Mouse (Mus musculus): ENCODE measurements around the gene Smyd4.

The Smyd4 gene

DNA sequence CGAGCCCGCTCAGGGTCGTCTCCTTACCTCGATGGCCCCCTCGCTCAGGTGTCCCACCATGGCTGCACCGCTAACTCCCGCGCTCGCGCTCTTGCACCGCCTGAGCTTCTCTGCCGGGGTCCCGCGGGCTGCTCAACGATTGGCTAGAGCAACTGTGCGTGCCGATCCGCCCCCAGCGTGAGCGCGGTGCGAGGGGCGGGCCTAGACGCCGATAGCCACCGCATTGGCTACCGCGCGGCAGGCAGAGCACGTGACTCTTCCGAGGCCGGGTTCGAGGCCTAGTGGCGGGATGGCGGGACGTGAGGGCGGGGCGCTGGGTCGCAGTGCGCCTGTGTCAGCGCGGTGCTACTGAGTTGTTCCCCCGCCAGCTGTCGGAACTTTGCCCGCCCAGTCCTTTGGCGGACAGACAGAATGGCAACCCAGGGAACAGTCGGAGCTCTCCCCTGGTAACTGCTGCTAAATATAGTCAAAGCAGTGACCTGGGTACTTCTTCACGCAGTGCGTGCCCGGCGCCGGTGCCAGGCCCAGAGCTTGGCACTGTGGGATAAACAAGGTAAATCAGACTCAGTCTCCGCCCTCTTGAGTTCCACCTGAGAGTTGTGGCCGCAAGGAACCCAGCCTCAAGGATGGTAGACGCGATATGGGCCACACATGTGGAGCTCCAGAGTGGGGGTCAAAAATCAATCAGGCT lies at the start of gene Smyd4, which contains the start of gene Rpa1:
Gene Smyd4 (plus strand): TSS at position 235 of the 691 bp plus-strand sequence.
Gene Rpa1 (minus strand): TSS at position 126 of the 691 bp plus-strand sequence.
- peak; percentile 80 for DNase-seq (ENCODE audit: low read depth)

GRCm38 (mm10) chr11:75298491-75298890 lies 49.7 kb upstream of the Smyd4 start:
- no peak for DNase-seq (ENCODE audit: low read depth)

GRCm38 (mm10) chr11:75299786-75300185 lies 48.4 kb upstream of the Smyd4 start:
- no peak for DNase-seq (ENCODE audit: low read depth)

DNA sequence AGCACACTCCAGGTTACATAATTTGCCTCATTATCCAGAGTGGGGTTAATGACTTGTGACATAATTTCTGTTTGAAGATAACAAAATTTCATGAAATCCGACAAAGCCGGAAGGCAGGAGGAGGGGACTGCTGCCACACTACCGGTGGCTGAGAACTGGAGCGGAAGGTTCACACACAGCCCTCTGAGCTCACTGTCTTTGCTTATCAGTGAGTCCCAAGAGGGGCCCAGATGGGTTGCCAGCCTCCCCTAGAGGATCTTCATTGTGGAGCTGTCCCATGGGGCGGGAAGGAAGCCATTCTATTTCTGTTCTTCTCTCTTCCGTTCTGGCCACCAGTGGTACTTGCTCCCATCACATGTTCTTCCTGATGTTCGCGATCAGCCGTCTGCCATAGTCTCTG lies 47.3 kb upstream of the Smyd4 start:
- DNase-seq (ENCODE audit: low read depth) = no peak

- DNase-seq (ENCODE audit: low read depth) = no peak
Observed at GRCm38 (mm10) chr11:75304797-75305196, 43.4 kb upstream of the Smyd4 start.

GRCm38 (mm10) chr11:75308650-75309049 lies 39.6 kb upstream of the Smyd4 start:
- no peak for DNase-seq (ENCODE audit: low read depth)

DNA sequence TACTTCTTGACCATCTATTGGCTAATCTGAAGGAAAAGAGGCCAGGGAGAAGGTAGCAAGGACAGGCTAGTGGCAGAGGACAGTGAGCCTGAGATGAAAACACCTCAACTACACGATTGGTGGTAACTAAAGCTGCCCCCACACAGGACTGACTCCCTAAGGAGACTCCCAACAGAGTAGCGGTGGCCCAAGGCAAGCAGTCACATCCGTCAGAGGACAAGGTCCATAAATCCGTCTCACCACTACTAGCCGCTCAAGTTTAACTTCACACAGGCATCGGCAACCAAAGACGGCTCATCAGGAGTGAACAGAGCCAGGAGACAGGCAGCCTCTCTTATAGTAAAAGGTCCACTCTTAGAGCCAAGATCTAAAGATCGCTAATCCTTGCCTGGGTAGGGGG lies 37.4 kb upstream of the Smyd4 start:
- no peak for DNase-seq (ENCODE audit: low read depth)

- DNase-seq (ENCODE audit: low read depth) = no peak
Observed at GRCm38 (mm10) chr11:75311751-75312150, 36.5 kb upstream of the Smyd4 start.

DNA sequence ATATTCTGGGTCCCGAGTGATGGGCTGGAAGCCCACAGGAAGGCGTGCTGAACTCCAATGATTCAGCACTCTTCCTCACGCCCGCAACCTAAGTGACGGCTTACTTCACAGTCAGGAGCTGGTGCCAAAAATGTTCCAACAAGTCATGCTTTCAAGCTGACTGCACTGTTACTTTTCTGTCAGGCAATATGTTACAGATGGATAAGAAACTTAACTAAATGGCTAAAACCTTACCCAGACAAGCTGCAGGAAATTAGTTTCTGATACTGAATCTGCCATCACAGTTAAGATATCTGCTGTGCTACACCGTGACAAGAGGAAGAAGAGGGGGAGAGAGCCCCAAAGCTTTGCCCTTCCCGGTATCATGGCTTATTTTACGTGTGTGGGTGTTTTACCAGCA lies 34.4 kb upstream of the Smyd4 start:
- peak; percentile 31 for DNase-seq (ENCODE audit: low read depth)

- DNase-seq (ENCODE audit: low read depth) = no peak
Observed at GRCm38 (mm10) chr11:75318351-75319221, 29.6 kb upstream of the Smyd4 start.

DNA sequence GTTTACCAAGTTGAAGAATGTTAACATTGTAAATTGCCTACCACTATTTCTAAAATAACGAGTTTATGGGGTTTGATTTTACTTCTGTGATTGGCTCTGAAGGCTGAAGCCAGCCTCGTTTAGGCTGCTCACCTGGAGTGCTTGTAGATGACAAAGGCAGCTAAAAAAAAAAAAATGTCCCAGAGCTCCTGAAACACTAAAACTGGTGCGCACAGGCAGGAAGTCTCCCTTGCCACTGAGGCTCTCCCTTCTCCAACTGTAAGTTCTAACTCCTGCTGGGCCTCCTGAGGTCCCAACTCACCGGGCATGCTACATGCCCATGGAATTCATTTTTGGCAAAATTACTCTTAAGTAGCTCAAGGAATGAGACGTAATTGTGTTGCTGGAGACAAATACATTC lies 29.0 kb upstream of the Smyd4 start:
- DNase-seq (ENCODE audit: low read depth) = no peak

DNA sequence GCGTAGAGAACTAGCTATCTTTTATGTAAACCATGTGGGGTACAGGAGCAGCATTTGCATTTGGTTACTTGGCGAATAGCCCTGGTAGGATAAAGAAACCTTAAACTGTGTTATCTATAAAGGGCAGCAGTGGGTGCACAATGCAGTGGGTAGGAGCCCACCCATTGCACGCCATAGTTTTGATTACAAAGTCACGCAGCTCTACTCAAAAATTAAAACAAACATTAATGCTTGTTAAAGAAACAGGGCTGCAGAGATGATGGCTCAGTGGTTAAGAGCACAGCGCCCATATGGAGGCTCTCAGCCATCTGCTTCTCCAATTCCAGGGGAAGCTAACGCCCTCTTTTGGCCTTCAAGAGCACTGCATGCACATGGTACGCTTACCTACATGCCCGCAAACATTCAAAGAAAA lies 24.9 kb upstream of the Smyd4 start:
- DNase-seq (ENCODE audit: low read depth) = no peak

GRCm38 (mm10) chr11:75324433-75324832 lies 23.8 kb upstream of the Smyd4 start:
- no peak for DNase-seq (ENCODE audit: low read depth)

DNA sequence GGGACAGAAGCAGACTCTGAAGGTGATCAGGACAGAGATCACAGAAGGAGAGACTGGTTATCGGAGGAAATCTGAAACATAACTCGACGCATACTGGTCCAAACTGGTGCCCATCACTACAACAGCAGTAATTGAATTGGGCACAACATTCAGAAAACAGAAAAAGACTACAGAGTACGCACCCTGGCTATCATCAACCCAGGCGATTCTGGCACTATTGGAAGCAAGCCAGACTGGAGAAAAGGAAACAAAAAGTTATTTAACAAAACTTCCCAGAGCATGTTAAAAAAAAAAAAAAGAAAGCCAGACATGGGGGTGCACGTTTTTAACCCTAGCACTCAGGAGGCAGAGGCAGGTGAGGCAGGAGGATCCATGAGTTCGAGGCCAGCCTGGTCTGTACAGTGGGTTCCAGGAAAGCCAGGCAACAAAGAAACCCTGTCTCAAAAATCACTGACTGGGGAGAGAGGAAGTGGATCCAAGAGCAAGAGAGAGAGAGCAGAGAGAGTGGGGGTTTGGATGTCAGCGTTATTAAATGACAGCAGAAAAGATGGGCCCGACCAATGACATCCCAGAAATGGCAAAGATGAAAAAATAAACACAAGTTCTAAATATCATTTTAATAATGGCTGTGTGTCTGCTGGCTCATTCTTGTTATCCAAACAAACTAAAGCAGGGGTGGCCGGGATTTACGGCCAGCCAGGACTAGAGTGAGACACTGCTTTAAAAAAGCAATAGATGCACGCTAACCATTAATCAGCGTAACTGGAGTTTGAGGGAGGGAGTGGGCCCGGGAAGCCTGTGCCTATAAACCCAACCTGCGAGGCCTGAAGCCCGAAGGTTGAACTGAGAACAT lies 22.9 kb upstream of the Smyd4 start:
- DNase-seq (ENCODE audit: low read depth) = no peak

DNA sequence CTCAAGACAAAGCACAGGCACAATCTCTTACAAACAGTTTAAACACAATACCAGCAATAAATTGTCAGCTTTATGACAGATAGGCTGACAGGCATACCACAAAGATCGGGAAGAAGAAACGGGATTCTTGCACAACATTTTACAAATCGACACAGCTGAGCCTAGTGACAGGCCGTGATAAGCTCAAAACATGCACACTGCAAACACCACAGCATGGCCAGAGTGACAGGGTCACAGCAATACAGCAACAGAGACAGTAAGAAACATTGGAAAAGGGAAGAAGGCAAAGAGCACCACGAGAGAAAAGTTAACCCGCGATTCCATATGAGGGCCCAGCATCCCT lies 22.3 kb upstream of the Smyd4 start:
- no peak for DNase-seq (ENCODE audit: low read depth)

DNA sequence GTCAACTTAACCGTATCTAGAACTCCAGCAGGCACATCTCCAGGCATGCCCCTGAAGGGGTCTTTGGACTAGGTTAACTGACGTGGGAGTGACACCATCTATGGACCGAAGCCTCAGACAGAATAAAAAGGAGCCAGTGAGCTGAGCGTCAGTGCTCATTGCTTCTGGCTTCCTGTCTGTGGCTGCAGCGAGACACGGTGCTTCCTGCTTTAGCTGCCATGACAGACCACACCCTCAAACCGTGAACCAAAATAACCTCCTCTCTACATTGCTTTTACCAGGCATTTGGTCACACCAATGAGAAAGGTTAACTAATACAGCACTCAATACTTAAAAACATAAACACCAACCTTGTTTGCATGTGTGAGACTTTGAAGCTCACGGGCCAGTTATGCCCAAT lies 11.6 kb upstream of the Smyd4 start:
- DNase-seq (ENCODE audit: low read depth) = no peak

DNA sequence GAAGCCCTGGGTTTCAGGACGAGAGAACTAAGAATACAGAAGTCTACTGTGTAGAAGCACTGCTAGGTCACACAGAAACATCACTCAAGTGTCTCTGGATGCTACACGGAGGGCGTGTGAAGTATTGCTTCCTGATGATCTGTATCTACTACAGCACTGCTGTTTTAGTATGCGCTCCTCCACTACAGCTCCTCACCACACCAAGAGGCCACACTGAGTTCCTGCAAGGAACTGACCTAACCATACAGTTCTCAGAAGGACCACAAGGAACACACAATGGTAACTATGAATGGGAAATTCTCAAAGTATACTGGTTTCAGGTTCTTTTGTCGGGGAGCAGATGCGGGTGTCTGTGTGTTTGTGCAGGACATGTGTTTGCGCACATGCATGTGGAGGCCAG lies 11.0 kb upstream of the Smyd4 start:
- no peak for DNase-seq (ENCODE audit: low read depth)

DNA sequence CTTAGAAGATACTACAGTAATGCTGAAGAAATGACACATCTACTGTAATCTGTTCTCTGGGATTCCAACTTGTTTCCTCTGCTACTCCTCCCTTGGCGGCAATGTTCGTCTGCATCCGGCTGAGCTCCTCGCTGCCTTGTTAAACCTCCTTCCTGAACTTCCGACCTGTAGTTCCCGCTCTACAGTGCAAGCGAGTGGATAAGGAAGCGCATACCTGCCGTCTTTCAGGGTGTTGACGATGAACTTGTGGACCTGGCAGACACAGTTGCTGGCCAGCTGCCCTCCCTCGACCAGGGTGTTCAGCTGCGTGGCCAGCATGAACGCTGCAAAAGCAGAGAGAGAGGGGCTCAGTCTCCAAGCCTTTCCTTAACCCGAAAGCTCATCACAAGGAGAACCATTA lies 8.2 kb upstream of the Smyd4 start:
- no peak for DNase-seq (ENCODE audit: low read depth)

DNA sequence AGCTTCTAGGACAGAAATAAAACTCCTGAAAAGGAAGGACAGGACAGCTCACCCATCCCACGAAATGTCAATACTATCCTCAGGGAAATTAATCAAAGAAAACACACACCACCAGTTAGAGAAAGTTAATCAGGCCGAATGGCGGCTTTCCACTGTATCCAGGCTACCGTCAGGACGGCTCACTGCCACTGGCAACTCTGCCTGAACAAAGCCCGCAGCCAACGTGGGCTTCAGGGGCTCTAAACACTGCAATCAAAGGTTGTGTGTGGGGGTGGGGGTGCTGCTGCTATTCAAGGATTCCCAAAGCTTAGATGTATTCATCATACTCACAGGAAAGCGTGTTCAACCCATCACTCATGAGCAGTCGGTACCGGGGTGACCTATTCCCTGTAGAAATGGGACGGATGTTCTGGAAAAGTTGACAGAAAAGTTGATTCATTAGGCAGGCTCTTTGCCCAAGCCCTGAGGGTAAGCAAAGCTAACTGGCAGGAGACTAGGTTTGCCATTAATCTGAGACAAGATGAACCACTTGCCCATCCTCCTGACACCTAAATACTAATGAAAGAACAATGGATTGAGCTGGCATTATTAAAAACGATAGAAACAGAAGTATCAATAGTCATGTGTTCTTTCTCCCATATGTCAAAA lies 7.4 kb upstream of the Smyd4 start:
- no peak for DNase-seq (ENCODE audit: low read depth)

- DNase-seq (ENCODE audit: low read depth) = no peak
Observed at GRCm38 (mm10) chr11:75343096-75343495, 5.1 kb upstream of the Smyd4 start.

GRCm38 (mm10) chr11:75344163-75344562 lies 4.1 kb upstream of the Smyd4 start:
- no peak for DNase-seq (ENCODE audit: low read depth)

DNA sequence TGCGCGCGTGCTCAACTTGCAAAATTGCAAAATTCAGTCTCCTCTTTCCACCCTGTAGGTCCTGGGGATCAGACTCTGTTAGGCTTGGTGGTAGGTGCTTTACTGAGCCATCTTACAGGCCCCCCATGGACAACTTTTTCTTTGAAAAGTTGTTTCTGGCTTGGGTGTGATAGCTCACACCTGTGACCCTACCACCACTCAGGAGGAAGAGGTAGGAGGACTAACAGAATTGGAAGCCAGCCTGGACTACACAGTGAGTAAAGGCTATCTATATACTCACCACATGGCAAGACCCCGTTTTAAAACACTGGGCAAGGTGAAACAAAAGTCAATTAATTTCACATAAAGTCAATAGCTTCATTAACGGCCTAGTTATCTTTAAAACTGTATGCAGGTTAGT lies 3.5 kb upstream of the Smyd4 start:
- no peak for DNase-seq (ENCODE audit: low read depth)

Measured in fibroblast of lung, adult 2 months (primary cell).